Mouse (Mus musculus): Measurements from ENCODE around the gene Gatd1. TPM values are rescaled to one million over a fixed set of nuclear protein-coding genes. Genes with fewer than 3 reads are reported as not detected.

The Gatd1 gene
- polyA plus RNA-seq, 1 experiment from 2014 or later: 26.7 TPM

DNA sequence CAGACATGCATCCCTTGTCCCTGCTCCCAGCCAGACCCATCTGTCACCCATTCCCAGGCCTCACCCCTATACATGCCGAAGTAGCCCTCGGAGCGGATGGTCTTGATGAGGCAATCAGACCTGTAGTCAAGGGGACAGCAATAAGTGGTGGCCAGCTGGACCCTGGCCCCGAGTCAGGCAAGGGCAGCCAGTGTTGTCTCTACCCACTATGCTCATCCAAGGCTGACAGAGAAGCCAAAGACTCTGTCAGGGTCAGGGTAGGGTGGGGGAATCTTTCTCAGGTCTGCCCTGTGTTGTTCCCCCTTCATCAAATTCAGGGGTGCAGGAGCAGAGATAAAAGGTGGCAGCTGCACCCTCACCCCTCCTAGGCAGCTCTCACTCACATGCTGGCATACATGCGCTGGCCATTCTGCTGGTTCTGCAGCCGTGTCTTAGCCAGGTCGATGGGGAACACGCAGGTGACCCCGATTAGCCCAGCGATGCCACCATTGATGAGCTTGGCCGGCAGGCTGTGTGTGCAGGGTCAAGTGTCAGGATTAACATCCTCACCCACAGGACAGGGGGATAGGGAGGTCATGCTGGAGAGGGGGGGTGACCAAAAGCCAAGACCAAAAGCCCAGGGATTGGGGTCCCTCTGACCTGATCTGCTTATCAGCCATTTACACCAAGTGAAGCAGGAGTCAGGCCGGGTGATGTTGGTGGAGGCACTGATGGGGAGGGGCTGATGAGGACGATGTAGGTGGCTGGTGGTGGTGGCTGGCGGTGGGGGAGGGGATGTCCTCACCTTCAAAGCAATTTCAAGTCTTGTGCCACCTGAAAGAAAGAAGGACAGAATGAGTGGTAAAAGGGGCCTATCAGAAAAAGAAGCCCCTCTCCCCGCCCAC is 19.8 kb upstream of the Gatd1 start:
- no peak overlapping the region for H3K27ac ChIP-seq (ENCODE audit: poor library complexity, severe bottlenecking)
- H3K36me3 ChIP-seq: peaks cover 46% of the 10 kb centered on the region
- H3K9ac ChIP-seq: peak overlapping the region; percentile 75
- 76% methylated on average over 15 of the region's 15 CpGs for WGBS
- H3K9me3 ChIP-seq (replicated peaks): no peaks in the 10 kb centered on the region
- peak overlapping the region; percentile 95 for H3K4me2 ChIP-seq
- H3K27me3 ChIP-seq (replicated peaks): no peaks in the 10 kb centered on the region
- H3K4me3 ChIP-seq: peak overlapping the region; percentile 50
- peaks cover 57% of the 10 kb centered on the region for H3K4me1 ChIP-seq (replicated peaks)
- no peak for ATAC-seq (ENCODE audit: insufficient number of reproducible peaks, low FRiP score)

DNA sequence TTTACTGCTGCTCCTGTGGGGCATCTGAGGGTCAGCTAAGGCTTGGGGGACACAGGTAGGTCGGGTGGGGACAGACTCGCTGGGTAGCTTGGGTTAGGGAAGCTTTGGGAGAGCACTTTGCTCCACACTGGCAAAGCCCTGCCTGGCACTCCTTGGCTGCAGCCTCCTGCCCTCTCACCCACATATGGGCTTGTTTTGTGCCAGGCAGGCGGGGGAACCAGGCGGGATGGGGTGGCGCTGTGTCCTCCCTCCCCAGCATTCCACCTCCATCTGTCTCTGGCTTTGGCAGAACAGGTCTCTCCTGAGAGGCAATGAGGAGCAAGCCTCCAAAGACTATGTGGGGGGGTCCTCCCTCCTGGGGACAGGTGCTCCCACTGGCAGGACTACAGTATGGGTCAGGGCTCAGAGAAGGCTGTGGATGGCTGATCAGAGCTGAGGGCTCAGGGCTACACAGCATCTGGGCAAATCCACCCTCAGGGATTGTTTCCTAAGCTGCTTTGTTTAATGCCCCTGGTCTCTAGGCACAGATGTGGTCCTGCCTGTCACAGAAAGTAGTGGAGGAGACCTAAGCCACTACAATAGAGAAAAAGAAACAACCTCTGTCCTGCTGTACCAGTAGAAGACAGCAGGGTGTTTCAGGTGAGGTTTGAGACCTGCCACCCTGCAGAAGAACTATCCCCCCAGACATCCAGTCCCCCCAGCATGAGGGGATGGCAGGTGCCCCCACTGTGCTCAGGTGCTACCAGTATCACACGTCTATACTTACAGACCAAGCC is 19.0 kb upstream of the Gatd1 start:
- Histone ChIP-seq H3K9ac (no peak overlapping the region), H3K4me1 (replicated peaks) (peaks cover 65% of the 10 kb centered on the region)

DNA sequence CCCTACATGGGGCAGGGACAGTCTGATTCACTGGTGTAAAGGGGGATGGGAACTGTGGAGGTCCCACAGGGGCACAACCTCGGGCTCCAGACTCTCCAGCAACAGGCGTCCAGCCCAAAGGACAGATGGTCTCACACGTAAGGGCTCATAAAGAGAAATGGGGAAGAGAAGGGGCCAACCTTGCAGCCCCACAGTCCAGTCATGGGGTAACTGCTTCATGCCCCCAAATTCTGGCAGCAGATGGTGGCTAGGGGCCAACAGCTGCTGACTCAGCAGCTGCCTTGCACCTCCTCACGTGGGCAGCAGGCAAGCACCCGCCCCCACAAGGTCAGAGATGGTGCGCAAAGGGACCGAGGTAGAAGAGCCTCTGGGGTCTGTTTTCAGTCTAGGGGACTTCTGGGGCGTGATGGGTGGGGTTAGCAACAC is 18.3 kb upstream of the Gatd1 start:
- Histone ChIP-seq H3K27me3 (replicated peaks) (no peaks in the 10 kb centered on the region), H3K4me1 (replicated peaks) (peaks cover 65% of the 10 kb centered on the region), H3K36me3 (peaks cover 38% of the 10 kb centered on the region), H3K27ac (ENCODE audit: poor library complexity, severe bottlenecking) (no peak overlapping the region), H3K9me3 (replicated peaks) (no peaks in the 10 kb centered on the region), H3K4me3 (no peak overlapping the region), H3K4me2 (no peak overlapping the region), H3K9ac (no peak overlapping the region)
- no peak for ATAC-seq (ENCODE audit: insufficient number of reproducible peaks, low FRiP score)
- WGBS: 84% methylated on average over 8 of the region's 8 CpGs

More for the DNA sequence above, 19.0 kb upstream of the Gatd1 start:
- WGBS: 89% methylated on average over 6 of the region's 6 CpGs
- Histone ChIP-seq H3K27me3 (replicated peaks) (no peaks in the 10 kb centered on the region), H3K36me3 (peaks cover 38% of the 10 kb centered on the region), H3K27ac (ENCODE audit: poor library complexity, severe bottlenecking) (no peak overlapping the region), H3K9me3 (replicated peaks) (no peaks in the 10 kb centered on the region), H3K4me2 (no peak overlapping the region), H3K4me3 (no peak overlapping the region)
- ATAC-seq (ENCODE audit: insufficient number of reproducible peaks, low FRiP score): no peak

DNA sequence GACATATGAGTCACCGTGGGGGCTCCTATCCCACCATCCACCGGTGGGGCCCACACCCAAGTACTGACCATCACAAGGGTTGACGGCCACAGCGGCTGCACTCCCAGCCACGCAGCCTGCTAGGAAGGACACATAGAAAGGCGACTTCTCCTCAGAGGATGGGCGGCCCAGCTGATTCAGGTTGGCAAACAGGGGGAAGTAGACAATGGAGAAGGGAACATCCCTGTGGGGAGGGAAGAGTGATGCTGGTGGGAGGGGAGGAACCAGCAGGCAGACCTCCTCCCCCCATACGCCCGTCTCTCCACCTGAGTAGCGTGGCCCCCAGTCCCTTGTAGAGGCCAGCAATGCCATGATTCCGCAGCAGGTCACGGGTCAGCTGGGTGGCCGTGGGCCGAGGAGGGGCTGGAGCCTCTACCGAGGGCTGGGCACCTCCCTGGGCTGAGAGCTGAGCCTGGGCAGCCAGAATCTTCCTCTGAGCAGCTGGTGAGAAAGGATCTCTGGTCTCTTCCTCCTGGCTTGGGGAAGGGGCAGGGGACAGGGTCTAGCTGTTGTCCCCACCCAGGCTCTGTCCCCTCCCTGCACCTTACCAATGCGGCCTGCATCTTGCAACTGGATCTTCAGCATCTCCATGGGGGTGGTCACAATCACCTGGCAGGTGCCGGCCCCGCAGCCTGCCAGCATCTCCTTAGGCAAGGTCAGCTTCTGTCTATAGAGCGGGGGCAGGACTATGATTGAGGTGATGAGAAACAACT is 17.7 kb upstream of the Gatd1 start:
- no peak overlapping the region for H3K9ac ChIP-seq
- no peak overlapping the region for H3K4me2 ChIP-seq
- H3K36me3 ChIP-seq: peaks cover 38% of the 10 kb centered on the region
- no peak for ATAC-seq (ENCODE audit: insufficient number of reproducible peaks, low FRiP score)
- WGBS: 91% methylated on average over 19 of the region's 19 CpGs
- no peak overlapping the region for H3K27ac ChIP-seq (ENCODE audit: poor library complexity, severe bottlenecking)
- no peaks in the 10 kb centered on the region for H3K9me3 ChIP-seq (replicated peaks)
- no peaks in the 10 kb centered on the region for H3K27me3 ChIP-seq (replicated peaks)
- peaks cover 59% of the 10 kb centered on the region for H3K4me1 ChIP-seq (replicated peaks)
- no peak overlapping the region for H3K4me3 ChIP-seq

DNA sequence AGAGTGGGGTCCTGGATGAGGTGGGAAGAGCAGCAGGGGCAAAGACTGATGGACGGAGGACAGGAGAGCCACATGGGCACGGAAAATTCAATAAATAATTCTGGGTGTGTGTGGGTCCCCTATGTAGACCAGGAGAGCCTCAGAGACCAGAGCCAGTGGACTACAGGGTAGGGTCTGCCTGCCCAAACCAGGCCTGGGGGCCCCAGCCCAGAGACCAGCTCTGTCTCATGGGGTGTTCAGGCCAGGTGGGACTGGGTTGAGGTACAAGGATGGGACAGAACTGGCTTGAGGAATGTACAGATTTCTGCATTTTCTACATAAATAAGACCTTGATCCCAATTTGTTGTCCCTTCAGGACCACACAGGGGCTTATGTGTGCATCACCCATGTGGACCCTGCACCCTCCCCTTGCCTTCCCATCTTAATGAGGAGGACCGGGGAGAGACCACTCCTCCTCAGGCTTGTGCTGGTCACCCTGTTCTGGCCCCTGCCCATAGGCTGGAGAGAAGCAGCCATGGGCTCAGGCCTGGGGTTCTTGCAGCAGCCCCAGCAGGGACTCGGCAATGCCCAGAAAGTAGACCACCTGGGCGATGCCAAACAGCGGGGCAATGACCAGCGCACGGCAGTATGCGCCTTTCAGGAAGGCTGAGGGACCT is 16.8 kb upstream of the Gatd1 start:
- H3K9ac ChIP-seq: peak overlapping the region; percentile 45; the same call in 1 of the 2 replicates
- ATAC-seq (ENCODE audit: insufficient number of reproducible peaks, low FRiP score): no peak
- H3K27ac ChIP-seq (ENCODE audit: poor library complexity, severe bottlenecking): peak overlapping the region; percentile 69; the same call in 1 of the 2 replicates
- peaks cover 38% of the 10 kb centered on the region for H3K36me3 ChIP-seq
- H3K4me3 ChIP-seq: no peak overlapping the region
- 93% methylated on average over 9 of the region's 9 CpGs for WGBS
- H3K4me2 ChIP-seq: peak overlapping the region; percentile 64; the same call in 1 of the 2 replicates
- H3K27me3 ChIP-seq (replicated peaks): no peaks in the 10 kb centered on the region
- peaks cover 50% of the 10 kb centered on the region for H3K4me1 ChIP-seq (replicated peaks)
- no peaks in the 10 kb centered on the region for H3K9me3 ChIP-seq (replicated peaks)

DNA sequence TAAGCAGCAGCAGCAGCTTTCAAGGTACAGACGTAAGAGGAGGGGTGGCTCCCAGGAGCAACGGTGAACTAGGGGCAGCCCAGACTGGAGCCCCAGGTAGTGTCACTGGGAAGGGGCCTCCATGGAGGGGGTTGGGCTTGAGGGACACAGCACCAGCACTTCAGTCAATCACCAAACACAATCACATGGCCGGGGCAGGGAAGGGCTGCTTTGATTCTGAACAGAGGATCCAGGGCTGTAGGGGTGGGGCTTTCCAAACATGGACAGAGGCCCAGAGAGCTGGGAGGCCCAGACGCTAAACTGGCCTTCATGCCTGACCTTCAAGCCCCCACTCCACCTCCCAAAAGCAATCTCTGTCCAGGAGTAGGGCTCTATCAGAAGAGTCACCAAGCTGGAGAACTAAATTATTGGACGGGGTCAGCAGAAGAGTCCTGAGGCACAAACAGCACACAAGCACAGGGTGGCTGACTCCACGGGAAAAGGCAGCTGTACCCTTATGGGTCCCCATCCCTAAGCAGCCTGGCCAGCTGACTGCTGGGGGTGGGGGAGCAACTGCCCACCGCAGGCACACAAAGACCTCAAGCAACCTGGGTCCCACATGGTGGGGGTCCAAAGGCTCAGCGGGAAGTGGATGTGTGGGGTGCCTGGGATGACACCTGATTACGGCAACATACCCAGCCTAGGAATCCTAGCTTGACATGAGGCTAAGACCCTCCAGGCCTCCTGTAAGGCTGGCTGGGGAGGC is 16.1 kb upstream of the Gatd1 start:
- ATAC-seq (ENCODE audit: insufficient number of reproducible peaks, low FRiP score): 0 out of 2 replicates have a peak, but pooled peaks have one; percentile 31
- no peaks in the 10 kb centered on the region; the same call in 1 of the 2 replicates for H3K27me3 ChIP-seq (replicated peaks)
- H3K27ac ChIP-seq (ENCODE audit: poor library complexity, severe bottlenecking): peak overlapping the region; percentile 69
- H3K4me2 ChIP-seq: peak overlapping the region; percentile 64
- H3K4me1 ChIP-seq (replicated peaks): peaks cover 43% of the 10 kb centered on the region
- 45% methylated on average over 9 of the region's 9 CpGs for WGBS
- H3K9ac ChIP-seq: peak overlapping the region; percentile 45
- H3K9me3 ChIP-seq (replicated peaks): no peaks in the 10 kb centered on the region
- H3K36me3 ChIP-seq: peaks cover 38% of the 10 kb centered on the region
- H3K4me3 ChIP-seq: no peak overlapping the region

DNA sequence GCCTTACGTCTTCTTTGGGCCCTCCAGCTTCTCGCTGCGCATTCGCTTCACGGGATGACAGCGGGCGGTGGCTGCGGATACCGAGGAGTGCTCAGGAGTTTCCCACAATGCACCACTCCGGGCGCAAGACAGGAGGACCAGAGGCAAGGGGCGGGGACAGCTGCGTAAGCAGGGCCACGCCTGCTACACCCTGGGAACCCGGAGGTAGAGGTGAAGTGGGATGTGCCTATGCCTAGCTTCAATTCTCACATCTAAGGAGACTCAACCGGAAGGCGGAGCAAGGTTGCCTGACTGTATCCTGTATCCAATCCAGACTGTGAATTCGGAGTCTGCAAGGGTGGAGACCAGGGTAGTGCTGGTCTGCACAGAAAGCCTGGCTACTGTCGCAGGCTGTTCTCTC is 15.4 kb upstream of the Gatd1 start, which contains the start of gene Cend1:
Cend1 (minus strand) TSS at position 182 of the 400 bp plus-strand sequence.
- 3% methylated on average over 19 of the region's 19 CpGs for WGBS

DNA sequence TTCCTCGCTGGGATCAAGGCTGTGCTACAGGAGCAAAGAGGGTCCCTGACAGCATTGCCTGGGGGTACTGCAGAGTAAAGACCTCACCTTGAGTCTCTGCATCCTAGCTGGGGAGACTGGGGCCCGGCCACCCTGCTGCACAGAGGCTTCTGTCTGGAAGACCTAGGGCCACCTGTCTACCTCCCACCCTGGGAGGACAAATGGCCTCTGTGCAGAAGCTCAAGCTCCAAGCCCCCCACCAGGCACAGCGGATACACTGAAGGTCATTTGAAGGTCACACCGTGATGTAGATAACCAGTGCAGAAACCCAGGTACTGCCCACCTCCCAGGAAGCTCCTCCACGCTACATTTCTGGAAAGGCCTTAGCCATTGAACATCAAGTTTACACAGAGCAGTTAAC is 14.8 kb upstream of the Gatd1 start:
- Histone ChIP-seq H3K9me3 (replicated peaks) (no peaks in the 10 kb centered on the region), H3K9ac (no peak overlapping the region), H3K36me3 (peaks cover 34% of the 10 kb centered on the region), H3K4me2 (peak overlapping the region; percentile 64), H3K4me1 (replicated peaks) (peaks cover 30% of the 10 kb centered on the region), H3K27me3 (replicated peaks) (no peaks in the 10 kb centered on the region; the same call in none of the 2 replicates), H3K27ac (ENCODE audit: poor library complexity, severe bottlenecking) (no peak overlapping the region; the same call in 1 of the 2 replicates), H3K4me3 (peak overlapping the region; percentile 36)
- WGBS: 51% methylated on average over 5 of the region's 5 CpGs
- no peak for ATAC-seq (ENCODE audit: insufficient number of reproducible peaks, low FRiP score)

More for the DNA sequence above, 15.4 kb upstream of the Gatd1 start, which contains the start of gene Cend1:
- H3K27me3 ChIP-seq (replicated peaks): no peaks in the 10 kb centered on the region; the same call in none of the 2 replicates
- H3K9me3 ChIP-seq (replicated peaks): no peaks in the 10 kb centered on the region
- peak within 1 kb of the TSS; percentile 69 for H3K27ac ChIP-seq (ENCODE audit: poor library complexity, severe bottlenecking)
- peaks cover 38% of the 10 kb centered on the region for H3K36me3 ChIP-seq
- peak within 1 kb of the TSS; percentile 36 for H3K4me3 ChIP-seq
- ATAC-seq (ENCODE audit: insufficient number of reproducible peaks, low FRiP score): peak; percentile 52
- peak within 1 kb of the TSS; percentile 46 for H3K9ac ChIP-seq
- H3K4me2 ChIP-seq: peak within 1 kb of the TSS; percentile 64
- H3K4me1 ChIP-seq (replicated peaks): peaks cover 36% of the 10 kb centered on the region

DNA sequence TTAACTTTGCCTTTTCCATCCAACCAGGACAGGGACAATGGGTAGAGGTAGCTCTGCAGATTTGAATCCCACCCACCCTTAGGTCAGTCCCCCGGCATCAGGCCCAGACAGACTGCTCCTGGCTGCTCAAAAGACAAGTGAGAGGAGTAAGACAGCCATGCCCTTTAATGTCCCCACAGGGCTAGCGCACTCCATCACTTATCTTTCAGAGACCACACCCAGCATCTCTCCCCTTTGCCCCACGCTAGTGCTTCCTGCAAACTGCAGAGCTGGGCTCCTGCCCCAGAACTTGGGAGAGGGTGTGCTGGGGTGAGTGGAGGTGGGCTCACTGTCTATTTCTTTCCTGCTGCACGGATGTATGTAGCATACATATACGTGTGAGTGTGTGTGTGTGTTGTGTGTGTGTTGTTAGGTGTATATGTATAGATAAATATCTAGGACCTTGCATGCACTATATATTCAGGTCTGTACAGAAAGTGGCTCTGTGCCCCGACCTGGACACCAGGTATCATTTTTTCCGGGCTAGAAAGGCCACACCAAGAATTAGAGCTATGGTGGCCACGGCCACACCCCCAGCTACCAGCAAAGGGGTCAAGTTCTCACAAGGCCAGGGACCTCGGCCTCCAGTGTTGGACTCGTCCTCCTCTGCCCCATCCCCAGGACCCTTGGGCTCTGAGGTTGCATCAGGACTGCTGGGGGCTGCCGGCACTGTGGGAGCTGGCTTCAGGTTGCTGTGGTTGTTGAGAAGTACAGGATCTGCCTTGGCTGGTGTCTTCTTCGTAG is 13.2 kb upstream of the Gatd1 start:
- Histone ChIP-seq H3K36me3 (peaks cover 19% of the 10 kb centered on the region), H3K4me1 (replicated peaks) (peaks cover 27% of the 10 kb centered on the region), H3K4me2 (no peak overlapping the region), H3K27me3 (replicated peaks) (no peaks in the 10 kb centered on the region; the same call in none of the 2 replicates), H3K27ac (ENCODE audit: poor library complexity, severe bottlenecking) (no peak overlapping the region), H3K9me3 (replicated peaks) (no peaks in the 10 kb centered on the region), H3K4me3 (no peak overlapping the region), H3K9ac (no peak overlapping the region)
- no peak for ATAC-seq (ENCODE audit: insufficient number of reproducible peaks, low FRiP score)
- 78% methylated on average over 12 of the region's 12 CpGs for WGBS
